8 mouse cellular contexts compared by ENCODE assay signal in the genomic region with DNA sequence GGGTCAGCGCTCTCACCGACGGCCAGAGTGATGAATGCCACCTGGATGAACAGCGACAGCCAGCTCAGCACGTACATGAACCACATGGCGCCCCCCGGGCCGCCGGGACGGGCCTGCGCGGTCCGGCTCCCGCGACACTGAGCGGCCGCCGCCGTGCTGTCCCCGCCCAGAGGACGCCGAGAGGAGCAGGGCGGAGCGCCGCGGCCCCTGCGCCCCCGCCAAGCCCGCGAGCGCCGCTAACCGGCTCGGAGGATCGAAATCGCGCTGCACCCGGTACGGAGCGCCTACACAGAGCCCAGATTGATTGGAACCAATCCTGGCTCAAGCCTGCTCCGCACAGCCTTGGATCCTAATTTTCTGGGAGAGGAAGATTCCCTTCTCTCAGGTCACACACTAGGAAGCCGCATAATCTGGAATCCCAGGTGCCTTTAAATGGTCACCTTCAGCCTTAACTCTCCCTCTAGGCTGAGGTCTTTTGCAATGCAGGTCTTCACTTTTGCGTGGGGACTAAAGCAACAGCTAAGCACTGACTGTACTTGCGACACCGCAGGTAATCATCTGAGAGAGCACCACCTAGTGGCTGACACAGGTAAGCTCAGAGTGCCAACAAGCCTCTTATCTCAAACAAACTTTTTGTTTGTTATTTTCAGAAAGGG. TPM values are rescaled to one million over a fixed set of nuclear protein-coding genes. Genes with fewer than 3 reads are reported as not detected.
DNase-seq lines count a peak whose midpoint lies in the region; ATAC-seq lines count a peak whose summit lies in the region.

A gene (minus strand): TSS at position 176 of the 656 bp plus-strand sequence.

- H3K27me3 ChIP-seq in forebrain, embryonic 14.5 days (replicated peaks; ENCODE audit: control insufficient read depth, insufficient read depth, low read length): no peaks in the 10 kb centered on the region
- no peaks in the 10 kb centered on the region for H3K27me3 ChIP-seq in neural tube, embryonic 15.5 days (replicated peaks)

- ATAC-seq in forebrain, embryonic 14.5 days: peak; percentile 98
- ATAC-seq in neural tube, embryonic 15.5 days (ENCODE audit: low FRiP score): peak; percentile 95

- peak within 1 kb of the TSS; percentile 96 for H3K9ac ChIP-seq in forebrain, embryonic 14.5 days (ENCODE audit: low read length)
- H3K9ac ChIP-seq in neural tube, embryonic 15.5 days (replicated peaks): peak within 1 kb of the TSS; percentile 95

- intact Hi-C loops in heart, postnatal 14 days (cut with DNase I): loop anchor here (2.0 to 10.0 kb wide), 2 partner anchors 15 to 451 kb away; a partner anchor contains a TSS

- H3K4me3 ChIP-seq in forebrain, embryonic 14.5 days (ENCODE audit: low read depth, low read length): peak within 1 kb of the TSS; percentile 88
- peak within 1 kb of the TSS; percentile 98 for H3K4me3 ChIP-seq in neural tube, embryonic 15.5 days (replicated peaks)

- WGBS in forebrain, embryonic 14.5 days: under 1% methylated on average over 45 of the region's 45 CpGs
- under 1% methylated on average over 45 of the region's 45 CpGs for WGBS in neural tube, embryonic 15.5 days

- no peaks in the 10 kb centered on the region for H3K9me3 ChIP-seq in forebrain, embryonic 14.5 days (replicated peaks; ENCODE audit: control insufficient read depth, low read length)
- H3K9me3 ChIP-seq in neural tube, embryonic 15.5 days (replicated peaks): no peaks in the 10 kb centered on the region

- peak; percentile 95 for DNase-seq in ES-CJ7 (ENCODE audit: low read depth, low spot score)
- DNase-seq in cerebellum, adult 11 months: peak; percentile 88
- peak; percentile 92 for DNase-seq in forebrain, embryonic 14.5 days (ENCODE audit: low spot score)
- DNase-seq in heart, postnatal 14 days: peak; percentile 95 to 96
- peak; percentile 89 for DNase-seq in layer of hippocampus, adult 11-12 months (ENCODE audit: low spot score)
- peak; percentile 88 to 90 for DNase-seq in lung, adult 18-20 months
- DNase-seq in testis, postnatal 14 days (ENCODE audit: low spot score): peak; percentile 90

- peak within 1 kb of the TSS; percentile 79 for H3K4me2 ChIP-seq in forebrain, embryonic 14.5 days (ENCODE audit: low read length)
- H3K4me2 ChIP-seq in neural tube, embryonic 15.5 days: peak within 1 kb of the TSS; percentile 87

- H3K27ac ChIP-seq in forebrain, embryonic 14.5 days (ENCODE audit: low read depth, low read length): peak within 1 kb of the TSS; percentile 78
- peak within 1 kb of the TSS; percentile 86 for H3K27ac ChIP-seq in neural tube, embryonic 15.5 days (replicated peaks)

- H3K36me3 ChIP-seq in forebrain, embryonic 14.5 days (ENCODE audit: control insufficient read depth, insufficient read depth, low read length): peaks cover 24% of the 10 kb centered on the region
- peaks cover 25% of the 10 kb centered on the region; the same call in 1 of the 2 replicates for H3K36me3 ChIP-seq in neural tube, embryonic 15.5 days

- H3K4me1 ChIP-seq in forebrain, embryonic 14.5 days (ENCODE audit: control insufficient read depth, insufficient read depth, low read length): peaks cover 11% of the 10 kb centered on the region
- peaks cover 35% of the 10 kb centered on the region for H3K4me1 ChIP-seq in neural tube, embryonic 15.5 days

RNA-seq across cellular contexts. Expression of the gene that starts here (rescaled TPM):
- 63.5 and 76.4 TPM in 2 replicates for polyA plus RNA-seq in forebrain, embryonic 14.5 days (2014; fragmentation: Nextera tagmentation; extraction: Ambion mirVana)
- 10 to 100 TPM; 71.0 to 79.6 TPM for total RNA-seq in heart, postnatal 14 days (2021)
- 72.3 and 73.2 TPM in 2 replicates for polyA plus RNA-seq in neural tube, embryonic 15.5 days (2015; fragmentation: Nextera tagmentation; extraction: Ambion mirVana)

Comparison
In these comparisons a context has a peak if more than half of its experiments do, and no peak if none do; other contexts are left out.
1. Peak in every context shown above with its lines: DNase-seq, ATAC-seq, H3K4me3 ChIP-seq and H3K27ac ChIP-seq.